Mouse (Mus musculus): ENCODE results near the gene Ckb. TPM values are rescaled to one million over a fixed set of nuclear protein-coding genes. Genes with fewer than 3 reads are reported as not detected.

Ckb gene
- total and polyA plus RNA-seq, 3 experiments, result 0.08 TPM; not detected in 2

- no peaks in the 10 kb centered on the region for H3K9me3 ChIP-seq (replicated peaks; ENCODE audit: insufficient read depth, low read length)
- TF ChIP-seq SMC3 (IDR thresholded peaks at IDR 0.05; ENCODE audit: low read depth, low read length) (no peak), UBTF (IDR thresholded peaks at IDR 0.05; ENCODE audit: borderline replicate concordance, insufficient read depth, low read depth, low read length) (no peak), JUND (IDR thresholded peaks at IDR 0.05; ENCODE audit: low read depth, low read length) (no peak), ZKSCAN1 (IDR thresholded peaks at IDR 0.05; ENCODE audit: low read depth, low read length) (no peak), RCOR1 (IDR thresholded peaks at IDR 0.05; ENCODE audit: low read depth, low read length) (no peak), MEF2A (IDR thresholded peaks at IDR 0.05; ENCODE audit: extremely low read depth, insufficient replicate concordance, low read depth, low read length, poor library complexity, severe bottlenecking) (no peak), HCFC1 (IDR thresholded peaks at IDR 0.05; ENCODE audit: low read depth, low read length) (no peak), USF1 (IDR thresholded peaks at IDR 0.05; ENCODE audit: low read depth, low read length) (no peak), MYB (IDR thresholded peaks at IDR 0.05; ENCODE audit: low read depth, low read length) (no peak), MYC (IDR thresholded peaks at IDR 0.05; ENCODE audit: low read depth, low read length) (no peak), USF2 (IDR thresholded peaks at IDR 0.05; ENCODE audit: borderline replicate concordance in 1 of 2, insufficient read depth in 1 of 2, low read depth in 1 of 2, low read length in 2 of 2) (no peak), MAFK (IDR thresholded peaks at IDR 0.05; ENCODE audit: borderline replicate concordance, low read depth, low read length) (no peak), CTCF (IDR thresholded peaks at IDR 0.05 in 2 of 3, conservative IDR thresholded peaks at IDR 0.05 in 1 of 3; ENCODE audit: control insufficient read depth in 1 of 3, insufficient read depth in 1 of 3, low read depth in 2 of 3, low read length in 3 of 3, poor library complexity in 1 of 3, severe bottlenecking in 1 of 3) (no peak), GATA1 (IDR thresholded peaks at IDR 0.05; ENCODE audit: low read depth, low read length) (no peak), KAT2A (conservative IDR thresholded peaks at IDR 0.05; ENCODE audit: low read depth, low read length) (no peak), NELFE (IDR thresholded peaks at IDR 0.05; ENCODE audit: low read depth, low read length) (no peak), CHD2 (IDR thresholded peaks at IDR 0.05; ENCODE audit: low read length) (no peak)
- H3K36me3 ChIP-seq (ENCODE audit: control insufficient read depth in 1 of 2, insufficient read depth in 2 of 2, low read length in 2 of 2), result peaks cover 0 to 6% of the 10 kb centered on the region in 2 experiments; a peak in 2 of 4 replicates
- no peak overlapping the region for H3K4me3 ChIP-seq (ENCODE audit: control insufficient read depth in 1 of 2, insufficient read depth in 1 of 2, low read depth in 2 of 2, low read length in 2 of 2)
- H3K4me1 ChIP-seq (ENCODE audit: control insufficient read depth in 1 of 2, insufficient read depth in 2 of 2, low read length in 2 of 2), result peaks cover 0 to 5% of the 10 kb centered on the region in 2 experiments; a peak in 2 of 4 replicates
- H3K27me3 ChIP-seq (ENCODE audit: control insufficient read depth in 1 of 2, insufficient read depth in 2 of 2, low read length in 2 of 2), result no peaks in the 10 kb centered on the region
- no peak overlapping the region for H3K27ac ChIP-seq (ENCODE audit: control insufficient read depth, low read depth, low read length)
- no peaks in the 10 kb centered on the region; the same call in 1 of the 2 replicates for H3K79me2 ChIP-seq (ENCODE audit: control insufficient read depth, insufficient read depth, low read length, poor library complexity)
- DNase-seq (ENCODE audit: low read depth, low spot score), result no peak
- H3K9ac ChIP-seq (ENCODE audit: control insufficient read depth, low read depth, low read length, poor library complexity, severe bottlenecking), result no peak overlapping the region
These were observed 6.9 kb downstream of the Ckb start for GRCm38 (mm10) chr12:111665041-111665880.

GRCm38 (mm10) chr12:111664144-111664634 lies 7.9 kb downstream of the Ckb start:
- Histone ChIP-seq H3K4me3 (ENCODE audit: control insufficient read depth in 1 of 2, insufficient read depth in 1 of 2, low read depth in 2 of 2, low read length in 2 of 2) (no peak overlapping the region), H3K27me3 (ENCODE audit: control insufficient read depth in 1 of 2, insufficient read depth in 2 of 2, low read length in 2 of 2) (no peaks in the 10 kb centered on the region), H3K4me1 (ENCODE audit: control insufficient read depth in 1 of 2, insufficient read depth in 2 of 2, low read length in 2 of 2) (peaks cover 0 to 5% of the 10 kb centered on the region in 2 experiments; a peak in 2 of 4 replicates), H3K79me2 (ENCODE audit: control insufficient read depth, insufficient read depth, low read length, poor library complexity) (no peaks in the 10 kb centered on the region; the same call in 1 of the 2 replicates), H3K36me3 (ENCODE audit: control insufficient read depth in 1 of 2, insufficient read depth in 2 of 2, low read length in 2 of 2) (peaks cover 0 to 6% of the 10 kb centered on the region in 2 experiments; a peak in 2 of 4 replicates), H3K9me3 (replicated peaks; ENCODE audit: insufficient read depth, low read length) (no peaks in the 10 kb centered on the region), H3K9ac (ENCODE audit: control insufficient read depth, low read depth, low read length, poor library complexity, severe bottlenecking) (no peak overlapping the region), H3K27ac (ENCODE audit: control insufficient read depth, low read depth, low read length) (no peak overlapping the region)
- no peak for DNase-seq (ENCODE audit: low read depth, low spot score)
- no peak for TF ChIP-seq ETS1 (IDR thresholded peaks at IDR 0.05; ENCODE audit: low read depth, low read length)
- no peak for TF ChIP-seq GABPA (IDR thresholded peaks at IDR 0.05; ENCODE audit: low read depth, low read length)
- no peak for TF ChIP-seq MAZ (IDR thresholded peaks at IDR 0.05; ENCODE audit: low read depth, low read length)
- TF ChIP-seq KAT2A (conservative IDR thresholded peaks at IDR 0.05; ENCODE audit: low read depth, low read length), result no peak
- TF ChIP-seq POLR2AphosphoS2 (IDR thresholded peaks at IDR 0.05; ENCODE audit: low read length), result no peak
- no peak for TF ChIP-seq RAD21 (IDR thresholded peaks at IDR 0.05; ENCODE audit: low read depth, low read length)
- no peak for TF ChIP-seq MYC (IDR thresholded peaks at IDR 0.05; ENCODE audit: low read depth, low read length)
- no peak for TF ChIP-seq MYB (IDR thresholded peaks at IDR 0.05; ENCODE audit: low read depth, low read length)
- no peak for TF ChIP-seq SIN3A (IDR thresholded peaks at IDR 0.05; ENCODE audit: low read length)
- TF ChIP-seq USF1 (IDR thresholded peaks at IDR 0.05; ENCODE audit: low read depth, low read length), result no peak
